Mouse (Mus musculus): ENCODE measurements around the gene Prmt7. TPM values are rescaled to one million over a fixed set of nuclear protein-coding genes. Genes with fewer than 3 reads are reported as not detected.

The Prmt7 gene
- polyA plus RNA-seq, 1 experiment, result 9.4 TPM

DNA sequence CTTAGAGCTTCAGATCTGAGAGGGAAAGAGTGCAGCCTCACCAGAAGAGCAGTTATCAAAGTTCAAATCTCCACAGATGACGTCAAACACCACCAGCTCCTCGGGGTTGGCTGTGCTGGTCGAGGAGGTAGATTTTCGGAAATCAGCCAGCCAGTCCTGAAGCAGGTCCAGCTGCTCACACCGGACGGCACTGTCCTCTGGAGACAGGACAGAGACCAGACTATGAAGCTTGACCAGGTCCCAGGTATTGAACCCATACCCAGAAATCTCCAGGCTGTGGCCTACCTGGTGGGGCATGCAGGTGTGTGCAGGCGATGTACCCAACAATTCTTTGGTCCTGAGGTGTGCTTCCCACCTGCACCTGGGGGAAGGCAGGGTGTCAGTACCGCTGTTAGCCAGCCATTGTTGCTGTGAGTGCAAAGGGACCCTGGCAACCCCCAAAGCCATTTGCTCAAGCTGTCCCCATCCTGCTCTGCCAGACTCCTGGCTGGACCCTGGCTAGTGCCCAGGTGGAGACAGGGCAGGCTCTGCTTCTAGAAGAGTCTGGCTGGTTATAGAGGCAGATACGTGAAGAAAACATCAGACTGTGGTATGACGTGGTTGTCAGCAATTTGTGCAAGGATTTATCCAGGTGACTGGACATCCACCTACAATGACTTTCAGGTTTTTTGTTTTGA lies 49.0 kb downstream of the Prmt7 start:
- peaks cover 39% of the 10 kb centered on the region for H3K36me3 ChIP-seq (replicated peaks; ENCODE audit: low read length)

DNA sequence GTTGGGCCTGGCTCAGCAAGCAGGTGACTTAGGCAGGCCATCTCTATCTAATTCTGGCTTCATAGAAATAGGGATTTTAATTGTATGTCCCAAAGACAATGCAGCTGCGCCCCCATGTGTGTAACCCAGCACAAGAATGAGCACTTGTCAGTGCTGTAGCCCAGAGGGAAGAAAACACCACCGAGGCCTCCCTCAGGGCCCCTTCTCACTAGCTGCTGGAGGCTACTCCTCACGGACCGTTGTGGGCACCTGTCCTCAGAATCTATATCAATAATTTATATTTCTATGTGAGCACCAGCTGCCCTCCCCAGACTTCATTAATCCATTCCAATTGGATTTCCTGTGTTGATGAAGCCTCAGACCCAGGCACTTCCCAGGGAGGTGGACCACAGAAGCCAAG lies 50.2 kb downstream of the Prmt7 start:
- Histone ChIP-seq H3K36me3 (replicated peaks; ENCODE audit: low read length) (peaks cover 29% of the 10 kb centered on the region), H3K4me3 (replicated peaks) (no peak overlapping the region), H3K4me1 (peaks cover 18% of the 10 kb centered on the region), H3K9me3 (no peaks in the 10 kb centered on the region), H3K27me3 (replicated peaks) (peaks cover 24% of the 10 kb centered on the region)
- TF ChIP-seq FLI1 (IDR thresholded peaks at IDR 0.05; ENCODE audit: low read length) (no peak), GATA1 (IDR thresholded peaks at IDR 0.05; ENCODE audit: borderline replicate concordance, low read length) (no peak)

More for the DNA sequence above, 49.0 kb downstream of the Prmt7 start:
- TF ChIP-seq FLI1 (IDR thresholded peaks at IDR 0.05; ENCODE audit: low read length) (no peak), GATA1 (IDR thresholded peaks at IDR 0.05; ENCODE audit: borderline replicate concordance, low read length) (no peak)
- H3K4me1 ChIP-seq, result peaks cover 18% of the 10 kb centered on the region
- no peaks in the 10 kb centered on the region for H3K9me3 ChIP-seq
- no peak overlapping the region for H3K4me3 ChIP-seq (replicated peaks)
- peaks cover 12% of the 10 kb centered on the region for H3K27me3 ChIP-seq (replicated peaks)

DNA sequence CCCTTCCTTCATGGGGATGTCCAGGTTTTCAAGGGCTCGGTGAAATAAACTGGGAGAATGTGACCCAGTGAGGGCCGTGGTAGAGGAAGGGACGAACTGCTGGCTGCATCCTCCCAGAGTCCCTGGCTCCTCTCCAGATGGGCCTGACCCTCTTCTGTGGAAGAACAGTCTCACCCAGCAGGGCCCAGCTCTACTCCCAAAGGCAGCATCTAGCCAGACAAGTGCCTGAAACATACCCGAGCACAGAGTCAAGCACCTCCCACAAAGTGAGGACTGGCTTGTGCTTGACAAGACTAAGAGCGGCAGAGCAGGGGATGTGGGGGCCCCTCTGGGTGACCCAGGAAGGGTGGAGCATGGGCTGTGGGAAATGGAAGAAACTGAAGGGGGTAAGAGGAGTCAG lies 51.6 kb downstream of the Prmt7 start:
- peaks cover 24% of the 10 kb centered on the region for H3K36me3 ChIP-seq (replicated peaks; ENCODE audit: low read length)
- H3K27me3 ChIP-seq (replicated peaks), result peaks cover 36% of the 10 kb centered on the region
- TF ChIP-seq GATA1 (IDR thresholded peaks at IDR 0.05; ENCODE audit: borderline replicate concordance, low read length) (no peak), FLI1 (IDR thresholded peaks at IDR 0.05; ENCODE audit: low read length) (no peak)
- no peak overlapping the region for H3K4me3 ChIP-seq (replicated peaks)
- peaks cover 19% of the 10 kb centered on the region for H3K4me1 ChIP-seq
- H3K9me3 ChIP-seq, result no peaks in the 10 kb centered on the region

DNA sequence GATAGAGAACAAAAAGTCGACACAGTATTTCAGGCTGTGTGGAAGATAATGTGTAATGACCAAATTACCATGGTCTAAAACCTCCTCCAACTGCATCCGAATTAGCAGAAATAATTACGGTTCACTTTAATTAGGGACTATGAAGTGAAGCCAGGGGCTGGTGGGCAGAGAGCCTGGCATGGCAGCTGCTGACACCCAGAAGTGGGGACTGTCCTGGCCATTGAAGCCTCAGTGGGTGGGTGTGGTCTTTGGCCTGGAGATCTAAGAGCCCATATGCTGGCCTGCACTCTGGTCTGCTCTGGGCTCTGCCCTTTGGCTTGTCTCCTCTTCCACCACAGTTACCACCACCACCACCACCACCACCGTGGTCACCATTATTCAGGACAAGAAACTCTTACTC lies 53.2 kb downstream of the Prmt7 start:
- H3K4me3 ChIP-seq (replicated peaks), result no peak overlapping the region
- H3K27me3 ChIP-seq (replicated peaks), result peaks cover 51% of the 10 kb centered on the region
- H3K9me3 ChIP-seq, result no peaks in the 10 kb centered on the region
- H3K36me3 ChIP-seq (replicated peaks; ENCODE audit: low read length), result peaks cover 13% of the 10 kb centered on the region
- H3K4me1 ChIP-seq, result peaks cover 14% of the 10 kb centered on the region
- TF ChIP-seq FLI1 (IDR thresholded peaks at IDR 0.05; ENCODE audit: low read length) (no peak), GATA1 (IDR thresholded peaks at IDR 0.05; ENCODE audit: borderline replicate concordance, low read length) (no peak)

- H3K9me3 ChIP-seq, result no peaks in the 10 kb centered on the region
- TF ChIP-seq FLI1 (IDR thresholded peaks at IDR 0.05; ENCODE audit: low read length), result no peak
- no peak for TF ChIP-seq GATA1 (IDR thresholded peaks at IDR 0.05; ENCODE audit: borderline replicate concordance, low read length)
- H3K4me3 ChIP-seq (replicated peaks), result no peak overlapping the region
- peaks cover 3% of the 10 kb centered on the region for H3K36me3 ChIP-seq (replicated peaks; ENCODE audit: low read length)
- peaks cover 65% of the 10 kb centered on the region for H3K27me3 ChIP-seq (replicated peaks)
- peaks cover 14% of the 10 kb centered on the region for H3K4me1 ChIP-seq
These were observed 54.7 kb downstream of the Prmt7 start for GRCm38 (mm10) chr8:106265398-106265797.

DNA sequence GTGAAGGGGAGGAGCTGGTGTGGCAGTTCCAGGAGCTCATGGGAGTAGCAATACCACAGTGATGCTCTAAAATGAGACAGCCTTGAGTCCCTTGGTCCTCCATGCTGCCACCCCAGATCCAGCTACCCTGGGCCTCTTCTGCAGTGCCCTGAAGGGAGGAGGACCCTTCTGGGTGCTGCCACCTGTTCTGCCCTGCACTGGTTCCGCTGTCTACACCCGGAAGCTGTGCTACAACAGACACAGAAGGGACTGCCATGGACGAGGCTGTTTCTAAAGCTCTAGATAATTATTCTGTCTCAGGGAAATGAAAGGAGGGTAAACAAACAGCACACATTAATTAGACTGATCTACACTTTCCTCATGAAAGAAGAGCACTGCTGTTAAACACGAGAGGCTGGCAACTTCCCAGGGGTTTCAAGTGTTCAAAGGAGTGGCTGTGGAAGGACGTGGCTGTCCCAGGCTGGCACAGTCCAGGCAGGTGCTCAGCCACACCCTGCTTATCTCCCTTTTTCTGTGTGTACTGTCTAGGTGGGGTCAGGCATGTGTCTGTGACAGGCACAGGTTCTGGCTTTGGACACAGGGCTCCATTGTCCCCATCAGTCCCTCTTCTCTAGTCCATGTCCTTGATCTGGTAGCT lies 58.1 kb downstream of the Prmt7 start:
- TF ChIP-seq GATA1 (IDR thresholded peaks at IDR 0.05; ENCODE audit: borderline replicate concordance, low read length) (no peak), FLI1 (IDR thresholded peaks at IDR 0.05; ENCODE audit: low read length) (no peak)
- Histone ChIP-seq H3K36me3 (replicated peaks; ENCODE audit: low read length) (no peaks in the 10 kb centered on the region), H3K4me1 (peaks cover 17% of the 10 kb centered on the region), H3K4me3 (replicated peaks) (no peak overlapping the region), H3K27me3 (replicated peaks) (peaks cover 88% of the 10 kb centered on the region), H3K9me3 (no peaks in the 10 kb centered on the region)

DNA sequence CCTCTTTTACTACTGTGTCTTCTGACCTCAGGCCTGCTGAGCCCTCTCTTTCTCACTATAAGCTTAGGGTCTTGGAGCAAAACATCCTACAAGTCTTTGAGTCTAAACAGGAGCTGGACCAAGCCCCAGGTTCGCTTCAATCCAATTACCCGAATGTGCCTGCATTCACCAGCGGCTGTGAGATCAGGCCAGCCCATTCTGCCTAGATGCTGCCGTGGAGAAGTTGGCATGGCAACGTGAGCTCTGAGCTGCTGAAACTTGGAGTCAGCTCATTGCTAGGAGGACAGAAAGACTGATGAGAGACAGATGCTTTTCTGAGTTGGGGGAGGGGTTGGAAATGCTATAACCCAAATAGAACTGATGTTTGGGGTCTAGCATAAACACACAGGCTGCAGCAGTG lies 60.1 kb downstream of the Prmt7 start:
- Histone ChIP-seq H3K9me3 (no peaks in the 10 kb centered on the region), H3K27me3 (replicated peaks) (peaks cover 81% of the 10 kb centered on the region), H3K36me3 (replicated peaks; ENCODE audit: low read length) (no peaks in the 10 kb centered on the region), H3K4me3 (replicated peaks) (no peak overlapping the region), H3K4me1 (peaks cover 17% of the 10 kb centered on the region)
- no peak for TF ChIP-seq GATA1 (IDR thresholded peaks at IDR 0.05; ENCODE audit: borderline replicate concordance, low read length)
- no peak for TF ChIP-seq FLI1 (IDR thresholded peaks at IDR 0.05; ENCODE audit: low read length)

GRCm38 (mm10) chr8:106271378-106271777 lies 60.6 kb downstream of the Prmt7 start:
- Histone ChIP-seq H3K4me1 (peaks cover 15% of the 10 kb centered on the region), H3K36me3 (replicated peaks; ENCODE audit: low read length) (no peaks in the 10 kb centered on the region), H3K9me3 (no peaks in the 10 kb centered on the region), H3K4me3 (replicated peaks) (no peak overlapping the region), H3K27me3 (replicated peaks) (peaks cover 80% of the 10 kb centered on the region)
- TF ChIP-seq GATA1 (IDR thresholded peaks at IDR 0.05; ENCODE audit: borderline replicate concordance, low read length) (no peak), FLI1 (IDR thresholded peaks at IDR 0.05; ENCODE audit: low read length) (no peak)

DNA sequence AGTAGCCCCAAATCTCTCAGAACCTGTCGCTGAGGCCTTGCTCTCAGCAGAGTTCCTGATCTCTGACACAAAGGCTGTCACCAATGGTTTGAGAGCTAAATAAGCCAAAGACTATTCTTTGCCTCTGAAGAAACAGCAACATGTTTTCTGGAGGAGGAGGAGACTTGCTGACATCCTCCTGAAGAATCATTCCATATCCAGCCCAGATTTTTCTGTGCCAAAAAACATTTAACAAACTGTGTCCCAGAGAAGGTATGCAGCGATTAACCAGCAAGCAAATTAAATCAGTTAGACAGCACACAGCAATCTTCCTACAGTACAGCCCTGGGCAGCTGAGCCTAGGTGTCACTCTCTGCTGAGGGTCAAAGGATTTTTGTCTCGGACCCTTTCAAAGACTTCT lies 62.7 kb downstream of the Prmt7 start:
- Histone ChIP-seq H3K36me3 (replicated peaks; ENCODE audit: low read length) (no peaks in the 10 kb centered on the region), H3K9me3 (no peaks in the 10 kb centered on the region), H3K4me3 (replicated peaks) (no peak overlapping the region), H3K27me3 (replicated peaks) (peaks cover 81% of the 10 kb centered on the region), H3K4me1 (peaks cover 24% of the 10 kb centered on the region)
- TF ChIP-seq GATA1 (IDR thresholded peaks at IDR 0.05; ENCODE audit: borderline replicate concordance, low read length), result no peak
- TF ChIP-seq FLI1 (IDR thresholded peaks at IDR 0.05; ENCODE audit: low read length), result no peak

- Histone ChIP-seq H3K4me1 (peaks cover 29% of the 10 kb centered on the region), H3K36me3 (replicated peaks; ENCODE audit: low read length) (no peaks in the 10 kb centered on the region), H3K9me3 (no peaks in the 10 kb centered on the region), H3K4me3 (replicated peaks) (no peak overlapping the region), H3K27me3 (replicated peaks) (peaks cover 80% of the 10 kb centered on the region)
- TF ChIP-seq FLI1 (IDR thresholded peaks at IDR 0.05; ENCODE audit: low read length), result no peak
- no peak for TF ChIP-seq GATA1 (IDR thresholded peaks at IDR 0.05; ENCODE audit: borderline replicate concordance, low read length)
These were observed 66.1 kb downstream of the Prmt7 start for GRCm38 (mm10) chr8:106276709-106277317.
